Mouse (Mus musculus): ENCODE measurements at regions not wholly inside any gene's neighbourhood (a gene's known extent, or its start where the extent isn't known, plus 50 kb on each side); places are given as distances from the start of the nearest gene placed in this dataset.
"Not testable (repeated sequence)": the region's sequence is repeated elsewhere in the genome, so short reads cannot be mapped to it uniquely, and the experiment has no call there.

DNA sequence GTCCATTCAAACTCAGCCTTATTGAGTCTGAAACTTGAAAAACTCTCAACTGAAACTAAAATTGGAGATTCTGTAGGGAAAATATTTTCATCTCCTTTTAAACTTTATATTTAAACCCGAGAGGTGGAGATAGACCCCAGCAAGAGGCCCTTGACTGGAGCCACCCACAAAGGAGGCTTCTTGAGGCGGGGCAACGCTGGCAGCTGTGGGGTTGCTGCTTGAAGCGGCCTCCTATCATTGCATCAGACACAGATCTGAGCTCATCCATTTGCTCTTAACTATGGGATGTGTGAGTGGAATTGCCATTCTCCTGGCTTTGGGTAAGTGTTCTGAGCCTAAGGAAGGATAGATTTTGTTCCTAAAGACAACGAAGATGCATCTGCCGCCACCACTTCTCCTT is 378.2 kb downstream of the Dad1 start:
- DNase-seq, result no peak
- intact Hi-C loops (cut with DNase I; ENCODE audit: low total_unique reads), result no loop called here

DNA sequence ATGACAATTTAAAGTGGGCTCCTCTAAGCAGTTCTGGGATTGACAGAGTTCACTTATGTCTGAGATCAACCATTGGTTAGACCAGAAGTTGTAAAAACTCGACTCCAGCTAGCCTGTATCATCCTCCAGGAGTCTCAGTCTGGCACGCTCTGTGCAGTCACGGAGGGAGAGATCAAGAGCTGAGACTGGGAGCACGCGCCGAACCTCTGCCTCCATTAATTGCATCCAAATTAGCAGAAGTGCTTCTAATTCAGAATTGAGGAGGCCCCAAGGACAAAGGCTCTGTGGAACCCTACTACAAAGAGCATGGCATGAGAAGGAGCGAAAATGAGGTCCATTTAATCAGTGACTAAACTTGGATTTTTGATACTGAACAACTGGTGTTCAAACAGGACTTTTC is 406.9 kb downstream of the Dad1 start:
- intact Hi-C loops (cut with DNase I; ENCODE audit: low total_unique reads), result no loop called here

DNA sequence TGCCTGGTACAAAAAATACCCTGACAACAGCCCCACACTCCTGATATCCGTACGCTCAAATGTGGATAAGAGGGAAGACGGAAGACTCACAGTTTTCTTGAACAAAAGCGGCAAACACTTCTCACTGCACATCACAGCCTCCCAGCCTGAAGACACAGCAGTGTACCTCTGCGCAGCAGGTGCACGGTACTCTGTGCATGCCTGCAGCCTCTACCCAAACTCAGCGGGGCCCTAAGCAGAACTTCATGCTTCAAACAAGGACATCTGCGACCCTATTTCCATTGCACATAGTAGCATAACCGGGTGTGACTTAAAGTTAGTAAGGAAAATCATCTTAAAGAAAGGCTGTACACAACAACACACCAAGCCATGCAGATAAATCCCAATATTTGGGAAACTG is 408.3 kb downstream of the Dad1 start:
- intact Hi-C loops (cut with DNase I; ENCODE audit: low total_unique reads), result no loop called here

More for the DNA sequence above, 406.9 kb downstream of the Dad1 start:
- DNase-seq, result no peak

DNA sequence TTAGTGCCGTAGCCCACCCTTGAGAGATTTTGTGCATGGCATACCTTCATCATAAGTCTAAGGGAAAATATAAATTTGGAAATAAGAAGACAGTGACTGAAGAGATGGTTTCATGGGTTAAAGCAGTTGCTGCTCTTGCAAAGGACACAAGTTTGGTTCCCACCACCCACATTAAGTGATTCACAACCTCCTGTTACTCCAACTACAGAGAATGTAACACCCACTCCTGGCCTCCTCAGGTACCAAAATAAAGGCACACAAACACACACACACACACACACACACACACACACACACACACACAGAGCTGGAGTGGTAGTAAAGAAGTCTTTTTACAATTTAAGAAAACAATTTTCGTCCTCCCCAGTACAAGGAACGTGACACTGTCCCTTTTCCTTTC is 421.4 kb downstream of the Dad1 start:
- DNase-seq, result no peak
- intact Hi-C loops (cut with DNase I; ENCODE audit: low total_unique reads), result no loop called here

More for the DNA sequence above, 408.3 kb downstream of the Dad1 start:
- no peak for DNase-seq

DNA sequence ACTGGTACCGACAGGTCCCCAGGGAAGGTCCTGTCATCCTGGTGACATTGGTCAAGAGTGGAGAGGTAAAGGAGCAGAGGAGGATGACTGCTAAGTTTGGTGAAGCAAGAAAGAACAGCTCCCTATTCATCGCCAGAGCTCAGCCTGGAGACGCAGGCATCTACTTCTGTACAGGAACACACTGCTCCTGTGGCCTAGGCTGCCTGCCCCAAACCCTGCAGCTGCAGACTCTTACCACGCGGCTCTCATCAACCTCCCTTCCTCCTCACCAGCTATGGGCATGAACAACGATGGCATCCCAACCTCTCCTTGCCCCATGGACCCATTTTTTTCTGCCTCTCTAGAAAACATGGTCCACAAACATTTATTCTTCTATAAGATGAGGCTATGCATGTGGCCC is 422.3 kb downstream of the Dad1 start:
- intact Hi-C loops (cut with DNase I; ENCODE audit: low total_unique reads), result no loop called here
- no peak for DNase-seq

DNA sequence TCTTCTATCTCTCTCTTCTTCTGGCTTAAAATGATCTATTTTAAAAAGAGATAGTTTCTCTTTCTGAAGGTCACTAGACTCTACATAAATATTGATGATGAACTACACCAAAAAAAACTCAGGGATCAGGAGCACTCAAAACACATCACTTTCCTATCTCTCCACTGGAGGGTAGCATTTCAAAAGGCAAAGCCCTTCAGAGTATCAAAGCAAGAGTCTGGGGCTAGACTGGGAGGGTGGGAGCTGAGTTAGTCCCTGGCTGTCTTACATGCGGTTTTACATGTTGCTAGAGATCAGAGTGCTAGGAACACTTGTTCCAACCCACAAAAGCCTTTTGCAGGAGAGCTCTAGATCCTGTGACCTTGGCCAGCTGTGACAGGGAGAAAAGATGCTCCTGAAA is 423.2 kb downstream of the Dad1 start:
- DNase-seq, result no peak
- intact Hi-C loops (cut with DNase I; ENCODE audit: low total_unique reads), result no loop called here

DNA sequence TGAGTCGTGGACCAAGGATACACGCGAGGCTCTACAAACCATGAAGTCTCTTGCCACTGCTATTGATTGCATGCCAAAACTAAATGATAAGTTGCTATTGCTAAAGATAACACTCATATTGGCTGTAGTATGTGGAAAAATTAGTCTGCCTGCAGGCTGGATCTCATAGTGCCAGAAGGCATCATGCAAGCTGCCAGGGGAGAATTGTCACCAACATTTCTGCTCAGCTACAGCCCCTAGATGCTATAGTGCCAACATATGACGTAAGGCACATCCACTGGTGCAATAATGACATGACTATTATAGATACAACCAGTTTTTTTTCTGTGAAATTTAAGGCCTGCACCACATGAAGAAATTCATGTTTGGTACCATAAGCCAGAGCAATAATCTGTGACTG is 427.1 kb downstream of the Dad1 start:
- intact Hi-C loops (cut with DNase I; ENCODE audit: low total_unique reads), result no loop called here
- no peak for DNase-seq

DNA sequence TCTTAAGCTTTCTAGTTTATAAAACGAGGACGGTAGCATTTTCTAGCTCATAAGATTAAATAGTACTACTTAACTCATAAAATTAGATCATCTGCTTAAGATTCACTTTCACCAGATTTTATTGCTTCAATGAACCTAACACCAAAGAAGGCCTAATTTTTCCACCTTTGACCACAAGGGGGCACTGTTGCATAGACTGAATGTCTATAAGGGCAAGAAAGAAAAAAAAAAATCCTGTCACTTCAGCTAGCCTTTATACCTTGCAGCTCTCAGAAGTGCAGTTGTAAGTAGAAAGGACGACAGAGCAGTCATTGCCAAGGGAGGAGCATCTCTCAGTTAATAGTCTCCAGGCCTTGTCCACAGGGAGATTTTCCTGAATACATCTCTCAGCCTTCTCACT is 447.7 kb downstream of the Dad1 start:
- intact Hi-C loops (cut with DNase I; ENCODE audit: low total_unique reads), result no loop called here
- DNase-seq, result peak; percentile 25

DNA sequence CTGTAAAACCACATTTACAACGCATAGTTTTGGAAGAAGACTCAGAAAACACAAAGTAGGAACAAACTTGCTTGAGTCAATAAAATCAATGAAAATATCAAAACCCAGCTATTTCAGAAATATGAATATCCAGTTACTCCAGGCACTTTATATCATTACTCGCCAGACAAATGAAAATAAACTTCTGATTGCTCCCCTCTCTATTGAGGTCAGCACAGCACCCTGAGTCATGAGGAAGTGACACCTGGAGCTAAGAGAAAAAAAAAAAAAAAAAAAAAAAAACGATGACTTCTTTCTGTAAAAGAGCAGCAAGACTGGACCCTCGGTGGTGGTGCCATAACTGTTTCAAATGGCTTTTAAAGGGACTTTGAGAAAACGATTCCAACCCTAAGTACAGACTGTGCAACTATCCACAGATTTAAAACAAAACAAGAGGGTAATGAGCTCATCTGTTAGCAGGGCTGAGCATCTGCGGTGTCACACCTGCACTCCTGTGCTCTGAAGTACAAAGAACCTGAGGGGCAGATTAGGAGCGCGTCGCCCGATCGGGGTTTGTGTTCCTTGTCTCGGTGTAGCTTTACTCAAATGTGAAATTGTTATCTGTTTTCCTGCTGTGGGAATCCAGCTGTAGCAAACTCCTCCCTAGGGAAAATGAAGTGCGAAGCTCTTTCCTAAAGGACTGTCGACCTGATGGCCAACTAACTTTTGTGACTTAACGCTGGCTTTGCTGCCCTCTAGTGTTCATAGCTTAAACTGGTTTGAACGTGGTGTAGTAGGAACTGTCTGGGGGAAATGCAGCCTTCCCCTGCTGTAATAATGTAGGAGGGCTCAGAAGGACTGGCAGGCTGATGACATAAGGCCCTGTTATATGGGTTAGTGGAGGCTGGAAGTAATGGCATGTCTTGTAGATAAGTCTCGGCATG is 449.9 kb downstream of the Dad1 start:
- peak; percentile 18 for DNase-seq
- intact Hi-C loops (cut with DNase I; ENCODE audit: low total_unique reads), result no loop called here

DNA sequence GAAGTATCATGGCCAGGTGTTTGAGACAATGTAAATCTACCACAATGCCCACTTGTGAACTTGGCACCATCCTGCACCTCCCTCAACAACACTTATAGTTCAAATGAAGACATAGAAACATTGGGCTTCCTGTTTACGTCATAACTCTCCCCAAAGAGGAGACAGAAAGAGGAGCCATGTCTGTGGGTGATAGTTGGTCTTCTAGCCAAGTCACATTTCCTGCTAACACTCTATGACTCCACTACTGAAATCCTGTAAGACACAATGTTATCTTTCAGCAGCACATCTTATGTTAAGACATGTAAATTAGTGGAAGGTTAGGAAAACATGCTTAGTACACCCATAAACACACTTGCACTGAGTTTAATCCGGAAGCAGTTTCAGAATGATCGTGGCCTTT is 451.4 kb downstream of the Dad1 start:
- no peak for DNase-seq
- intact Hi-C loops (cut with DNase I; ENCODE audit: low total_unique reads), result no loop called here

DNA sequence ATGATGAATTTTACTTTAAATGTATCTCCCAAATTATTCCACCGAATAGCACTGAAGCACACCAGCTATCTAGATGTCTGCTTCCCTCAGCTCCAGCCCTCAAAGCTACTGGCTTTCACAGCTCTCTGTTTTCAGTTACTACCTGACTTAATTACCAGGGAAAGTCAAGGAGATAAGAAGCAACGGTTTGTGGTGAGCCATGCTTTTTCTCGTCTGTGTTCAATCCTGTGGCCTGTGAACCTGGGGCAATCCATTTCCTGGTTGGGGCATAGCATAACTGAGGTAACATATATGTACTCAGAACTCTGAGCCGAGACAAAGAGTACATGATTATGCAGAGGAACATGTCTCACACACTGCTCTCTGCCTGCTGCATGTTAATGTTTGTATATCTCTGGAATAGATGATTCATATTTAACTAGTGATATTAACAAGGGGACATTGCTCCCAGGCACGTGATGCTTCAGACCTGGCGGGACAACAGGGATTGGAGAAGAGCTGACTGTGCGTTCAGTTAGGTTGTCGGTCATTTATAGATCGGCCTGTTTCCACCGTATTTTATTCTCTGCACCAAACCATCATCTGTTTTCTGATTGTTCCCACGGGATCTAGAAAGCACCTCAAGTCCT is 453.3 kb downstream of the Dad1 start:
- DNase-seq, result no peak
- intact Hi-C loops (cut with DNase I; ENCODE audit: low total_unique reads), result no loop called here

DNA sequence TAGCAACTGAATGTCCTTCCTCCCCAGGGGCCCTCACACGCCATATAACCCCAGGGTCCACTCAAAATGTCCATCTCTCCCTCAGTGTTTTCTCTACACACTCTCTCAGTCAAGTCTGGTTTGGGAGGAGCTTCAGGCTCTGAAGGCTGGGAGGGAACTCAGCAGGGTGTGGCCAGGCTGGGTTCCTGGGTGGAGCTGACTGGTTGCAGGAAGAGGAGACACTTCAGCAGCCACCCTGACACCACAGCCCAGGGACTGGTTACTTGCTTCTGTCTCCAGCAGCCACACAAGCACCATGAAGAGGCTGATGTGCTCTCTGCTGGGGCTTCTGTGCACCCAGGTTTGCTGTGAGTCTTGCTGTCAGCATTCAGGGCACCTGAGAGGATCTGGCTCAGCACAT is 458.7 kb downstream of the Dad1 start:
- DNase-seq; intact Hi-C loops (cut with DNase I; ENCODE audit: low total_unique reads): not testable (repeated sequence)

DNA sequence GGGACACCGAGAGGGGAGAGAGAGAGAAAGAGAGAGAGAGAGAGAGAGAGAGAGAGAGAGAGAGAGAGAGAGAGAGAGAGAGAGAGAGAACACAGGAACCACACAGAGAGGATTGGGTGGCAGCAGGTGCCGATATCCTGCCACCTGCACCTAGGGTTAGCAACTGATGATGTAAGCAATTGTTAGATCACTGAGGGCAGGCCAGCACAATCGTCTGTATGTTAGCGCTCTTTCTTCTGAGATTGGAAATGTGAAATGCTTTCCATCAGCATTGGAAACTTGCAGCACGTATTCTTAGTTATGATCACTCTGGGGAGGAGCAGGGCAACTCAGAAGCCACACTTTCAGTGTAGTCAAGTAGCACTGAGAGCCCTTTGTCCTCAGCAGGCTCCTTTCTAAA is 459.4 kb downstream of the Dad1 start:
- intact Hi-C loops (cut with DNase I; ENCODE audit: low total_unique reads), result no loop called here

DNA sequence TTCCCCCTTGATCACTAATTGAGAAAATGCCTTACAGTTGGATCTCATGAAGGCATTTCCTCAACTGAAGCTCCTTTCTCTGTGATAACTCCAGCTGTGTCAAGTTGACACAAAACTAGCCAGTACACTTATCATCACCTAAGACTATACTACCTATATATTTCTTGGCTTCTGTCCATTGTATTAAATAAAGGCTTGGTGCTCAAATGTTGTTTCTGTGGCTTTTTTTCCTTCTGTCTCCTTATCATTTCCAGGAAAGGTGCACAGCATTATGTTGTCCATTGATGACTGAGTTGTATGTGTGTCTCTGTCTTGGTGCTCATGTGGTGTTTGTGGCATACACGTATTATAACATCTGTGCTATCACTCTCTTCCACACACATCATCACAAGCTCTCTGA is 461.5 kb downstream of the Dad1 start:
- intact Hi-C loops (cut with DNase I; ENCODE audit: low total_unique reads); DNase-seq: not testable (repeated sequence)

More for the DNA sequence above, 459.4 kb downstream of the Dad1 start:
- DNase-seq, result no peak

DNA sequence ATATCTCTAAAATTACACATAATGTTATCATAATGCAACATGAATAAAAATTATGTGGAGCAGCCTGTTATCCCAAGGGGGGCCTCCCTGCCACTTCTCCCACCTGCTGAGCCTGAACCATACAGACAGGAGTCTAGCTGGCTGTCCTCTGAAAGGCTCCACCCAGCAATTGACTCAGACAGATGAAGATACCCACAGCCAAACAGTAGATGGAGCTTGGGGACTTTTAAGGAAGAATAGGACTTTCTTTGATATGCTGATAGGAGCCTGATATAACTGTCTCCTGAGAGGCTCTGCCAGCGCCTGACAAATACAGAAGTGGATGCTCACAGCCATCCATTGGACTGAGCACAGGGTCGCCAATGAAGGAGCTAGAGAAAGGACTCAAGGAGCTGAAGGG is 468.4 kb downstream of the Dad1 start:
- intact Hi-C loops (cut with DNase I; ENCODE audit: low total_unique reads); DNase-seq: not testable (repeated sequence)

DNA sequence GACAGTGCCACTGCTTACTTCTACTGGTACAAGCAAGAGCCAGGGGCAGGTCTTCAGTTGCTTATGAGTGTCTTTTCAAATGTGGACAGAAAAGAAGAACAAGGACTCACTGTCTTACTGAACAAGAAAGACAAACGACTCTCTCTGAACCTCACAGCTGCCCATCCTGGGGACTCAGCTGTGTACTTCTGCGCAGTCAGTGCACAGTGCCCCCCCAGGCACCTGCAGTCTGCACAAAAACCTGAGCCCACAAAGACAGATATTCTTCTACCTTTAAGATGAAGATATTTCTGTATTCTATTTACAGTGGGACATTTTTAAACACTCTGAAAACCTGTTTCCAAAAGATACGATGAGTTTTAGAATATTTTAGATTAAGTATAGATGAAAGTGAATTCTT is 476.5 kb downstream of the Dad1 start:
- DNase-seq, result no peak

DNA sequence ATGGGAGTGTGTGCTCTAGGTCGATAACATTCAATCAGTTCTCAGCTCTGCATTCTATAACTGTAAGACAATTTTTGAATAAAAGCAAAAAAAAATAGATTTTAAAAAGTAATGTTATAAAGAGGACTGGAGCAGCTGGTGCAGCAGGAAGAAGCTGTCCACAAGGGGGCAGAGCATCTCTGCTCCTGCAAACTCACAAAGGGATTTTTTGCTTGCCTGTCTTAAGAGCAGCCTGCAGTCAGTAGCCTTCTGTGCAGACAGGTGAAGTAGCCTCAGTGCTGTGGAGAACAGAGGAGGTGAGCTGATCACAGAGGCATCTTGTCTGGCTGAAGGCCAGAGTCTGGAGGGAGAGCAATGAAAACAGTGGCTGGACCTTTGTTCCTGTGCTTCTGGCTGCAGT is 477.2 kb downstream of the Dad1 start:
- peak; percentile 9 for DNase-seq
- intact Hi-C loops (cut with DNase I; ENCODE audit: low total_unique reads), result not testable (repeated sequence)

More for the DNA sequence above, 476.5 kb downstream of the Dad1 start:
- intact Hi-C loops (cut with DNase I; ENCODE audit: low total_unique reads), result no loop called here

DNA sequence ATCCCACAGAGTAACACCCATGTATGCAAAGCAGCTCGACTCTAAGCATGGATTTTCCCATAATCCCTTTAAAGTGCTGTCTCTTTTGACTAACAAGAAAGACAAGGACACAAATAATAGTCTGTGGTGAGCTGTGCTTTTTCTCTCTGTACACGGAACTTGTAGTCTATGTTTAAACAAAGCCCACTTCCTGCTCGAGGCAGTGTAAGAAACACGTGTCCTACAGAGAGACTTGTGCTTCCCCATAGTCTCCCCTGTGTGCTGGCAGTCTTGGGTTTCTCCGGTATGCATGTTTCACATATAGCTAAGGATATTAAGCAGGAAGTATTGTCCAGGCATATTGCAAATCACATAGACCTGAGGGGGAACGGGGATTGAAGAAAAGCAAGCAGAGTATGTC is 487.4 kb downstream of the Dad1 start:
- intact Hi-C loops (cut with DNase I; ENCODE audit: low total_unique reads); DNase-seq: not testable (repeated sequence)

DNA sequence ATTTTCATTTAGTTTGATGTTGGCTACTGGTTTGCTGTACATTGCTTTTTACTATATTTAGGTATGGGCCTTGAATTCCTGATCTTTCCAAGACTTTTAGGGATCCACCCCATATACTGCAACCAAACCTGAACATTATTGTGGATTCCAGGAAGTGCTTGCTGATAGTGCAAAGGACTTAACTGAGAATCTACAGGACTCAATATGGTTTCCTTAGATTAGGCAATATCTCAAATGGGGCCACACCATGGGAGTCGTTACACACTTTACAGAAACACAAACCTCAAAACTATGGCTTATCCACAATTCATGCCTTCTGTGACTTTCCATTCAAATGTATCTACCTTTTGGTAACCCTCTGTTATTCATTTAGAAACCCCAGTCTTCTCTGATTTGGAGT is 488.0 kb downstream of the Dad1 start:
- DNase-seq; intact Hi-C loops (cut with DNase I; ENCODE audit: low total_unique reads): not testable (repeated sequence)

DNA sequence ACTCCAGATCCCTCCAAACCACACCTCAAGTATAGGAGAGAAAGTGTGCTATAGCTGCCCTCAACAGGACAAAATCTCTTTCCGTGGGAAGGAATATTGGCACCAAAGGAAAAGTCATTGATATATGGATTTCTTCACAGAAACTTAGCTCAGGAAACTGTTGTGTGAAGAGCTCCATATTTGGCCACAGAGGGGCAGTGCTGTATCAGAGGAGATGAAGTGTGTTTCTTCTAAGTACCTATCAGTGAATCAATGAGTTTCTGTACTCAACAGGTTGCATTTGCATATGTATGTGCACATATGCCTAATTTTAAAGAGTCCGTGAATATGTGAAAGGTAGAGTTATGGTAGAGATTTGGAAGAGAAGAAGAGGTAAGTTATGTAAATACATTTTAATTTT is 493.3 kb downstream of the Dad1 start:
- DNase-seq; intact Hi-C loops (cut with DNase I; ENCODE audit: low total_unique reads): not testable (repeated sequence)

DNA sequence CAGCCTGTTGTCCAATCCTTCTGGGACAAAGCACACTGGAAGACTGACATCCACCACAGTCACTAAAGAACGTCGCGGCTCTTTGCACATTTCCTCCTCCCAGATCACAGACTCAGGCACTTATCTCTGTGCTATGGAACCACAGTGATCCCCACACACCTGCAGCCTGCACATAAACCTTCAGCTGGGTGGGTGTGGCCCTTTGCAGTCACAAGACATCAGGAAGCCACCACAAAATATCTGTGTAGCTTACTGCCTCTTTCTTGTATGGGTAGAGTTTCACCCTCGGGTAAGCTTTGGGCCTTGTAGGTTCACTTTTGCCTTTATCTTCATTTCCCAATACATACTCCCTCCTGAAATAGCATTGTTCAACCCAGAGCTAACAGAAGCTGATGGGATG is 496.1 kb downstream of the Dad1 start:
- DNase-seq; intact Hi-C loops (cut with DNase I; ENCODE audit: low total_unique reads): not testable (repeated sequence)
